ENCODE assay signal across 8 mouse cellular contexts in the genomic region with DNA sequence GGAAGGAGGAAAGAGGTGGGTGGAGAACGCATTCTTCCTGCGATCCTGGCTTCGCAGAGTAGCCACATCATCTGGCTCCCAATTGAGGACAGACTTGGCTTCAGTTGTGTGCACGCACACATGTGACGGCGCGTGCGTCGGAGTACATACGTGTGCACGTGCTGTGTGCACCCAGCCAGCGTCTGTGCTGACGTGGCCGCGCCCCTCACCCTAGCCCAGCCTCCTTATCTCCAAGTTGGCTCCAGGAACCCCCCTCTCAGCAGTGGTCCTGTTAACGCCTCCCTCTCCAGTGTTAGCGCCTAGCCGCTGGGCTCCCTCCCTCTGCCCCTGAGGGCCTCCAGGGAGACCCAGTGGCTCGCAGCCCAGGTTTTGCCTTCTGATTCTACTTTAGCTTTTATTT.
A peak's percentile ranks its signal among the peaks of the same experiment; 100 is the strongest.
DNase-seq lines count a peak whose midpoint lies in the region; ATAC-seq lines count a peak whose summit lies in the region.

No protein-coding gene starts in this region.

- 3% methylated on average over 19 of the region's 19 CpGs for WGBS in hindbrain, embryonic 12.5 days
- 3% methylated on average over 19 of the region's 19 CpGs for WGBS in midbrain, embryonic 11.5 days

- intact Hi-C loops in left cerebral cortex, postnatal 36 days (cut with DNase I), result no loop called here

- H3K4me3 ChIP-seq in megakaryocyte, embryonic 14.5 days (replicated peaks), result peak overlapping the region; percentile 84
- peak overlapping the region; percentile 26 for H3K4me3 ChIP-seq in hindbrain, embryonic 12.5 days
- H3K4me3 ChIP-seq in midbrain, embryonic 11.5 days (ENCODE audit: low read depth, low read length), result peak overlapping the region; percentile 18; the same call in 1 of the 2 replicates

- no peaks in the 10 kb centered on the region for H3K36me3 ChIP-seq in megakaryocyte, embryonic 14.5 days (replicated peaks; ENCODE audit: low read length)
- no peaks in the 10 kb centered on the region for H3K36me3 ChIP-seq in hindbrain, embryonic 12.5 days
- no peaks in the 10 kb centered on the region for H3K36me3 ChIP-seq in midbrain, embryonic 11.5 days (ENCODE audit: control insufficient read depth, insufficient read depth, low read length)

- H3K27ac ChIP-seq in hindbrain, embryonic 12.5 days, result no peak overlapping the region
- no peak overlapping the region for H3K27ac ChIP-seq in midbrain, embryonic 11.5 days (ENCODE audit: low read depth, low read length)

- DNase-seq in gastrocnemius, adult 18-20 months (ENCODE audit: low spot score), result peak; percentile 81
- DNase-seq in left cerebral cortex, postnatal 36 days (ENCODE audit: low spot score in 2 of 2), result peak; percentile 41 to 49
- peak; percentile 88 for DNase-seq in midbrain, embryonic 11.5 days (ENCODE audit: low spot score, missing footprints)
- DNase-seq in skeletal muscle tissue, adult 2 months (ENCODE audit: low read depth, low spot score), result peak; percentile 89

- peak overlapping the region; percentile 41; the same call in 1 of the 2 replicates for H3K9ac ChIP-seq in hindbrain, embryonic 12.5 days
- no peak overlapping the region for H3K9ac ChIP-seq in midbrain, embryonic 11.5 days (ENCODE audit: low read length)

- H3K4me1 ChIP-seq in megakaryocyte, embryonic 14.5 days, result peaks cover 9% of the 10 kb centered on the region
- H3K4me1 ChIP-seq in hindbrain, embryonic 12.5 days, result peaks cover 21% of the 10 kb centered on the region
- H3K4me1 ChIP-seq in midbrain, embryonic 11.5 days (ENCODE audit: control insufficient read depth, insufficient read depth, low read length), result peaks cover 4% of the 10 kb centered on the region

- peaks cover 73% of the 10 kb centered on the region for H3K27me3 ChIP-seq in megakaryocyte, embryonic 14.5 days (replicated peaks)
- H3K27me3 ChIP-seq in hindbrain, embryonic 12.5 days, result peaks cover 38% of the 10 kb centered on the region
- H3K27me3 ChIP-seq in midbrain, embryonic 11.5 days (ENCODE audit: control insufficient read depth, insufficient read depth, low read length), result peaks cover 13% of the 10 kb centered on the region

- H3K4me2 ChIP-seq in hindbrain, embryonic 12.5 days (replicated peaks), result peak overlapping the region; percentile 52
- H3K4me2 ChIP-seq in midbrain, embryonic 11.5 days, result peak overlapping the region; percentile 42

- H3K9me3 ChIP-seq in megakaryocyte, embryonic 14.5 days, result peaks cover 4% of the 10 kb centered on the region
- H3K9me3 ChIP-seq in hindbrain, embryonic 12.5 days (replicated peaks), result no peaks in the 10 kb centered on the region
- H3K9me3 ChIP-seq in midbrain, embryonic 11.5 days (ENCODE audit: control insufficient read depth, low read length), result no peaks in the 10 kb centered on the region

- ATAC-seq in megakaryocyte, adult 5-6 weeks (ENCODE audit: poor library complexity, severe bottlenecking), result no peak
- ATAC-seq in hindbrain, embryonic 12.5 days (ENCODE audit: low FRiP score), result no peak
- ATAC-seq in midbrain, embryonic 11.5 days (ENCODE audit: low FRiP score), result no peak
- no peak for ATAC-seq in inflammation-experienced regulatory T-cells, adult 6 months

Comparison
In these comparisons a context has a peak if more than half of its experiments do, and no peak if none do; other contexts are left out.
1. H3K4me3 ChIP-seq: peak in every context shown above with its lines; median percentile 84 in megakaryocyte, embryonic 14.5 days; 26 in hindbrain, embryonic 12.5 days; 18 in midbrain, embryonic 11.5 days.